Mouse (Mus musculus): ENCODE results near the gene Ap1s1. TPM values are rescaled to one million over a fixed set of nuclear protein-coding genes. Genes with fewer than 3 reads are reported as not detected.

The Ap1s1 gene
- polyA plus RNA-seq (2015; fragmentation: Nextera tagmentation; extraction: Ambion mirVana) = 252 and 272 TPM in 2 replicates

GRCm38 (mm10) chr5:137045402-137046323, at the start of gene Ap1s1:
Ap1s1 (minus strand) TSS chr5:137046135.
- H3K36me3 ChIP-seq (ENCODE audit: control insufficient read depth, insufficient read depth) = peaks cover 12% of the 10 kb centered on the region
- under 1% methylated on average over 47 of the region's 48 CpGs for WGBS

GRCm38 (mm10) chr5:137095135-137095534, 49.2 kb upstream of the Ap1s1 start:
- no peak overlapping the region for H3K4me3 ChIP-seq (replicated peaks; ENCODE audit: low read length)
- ATAC-seq = no peak
- H3K4me2 ChIP-seq (ENCODE audit: low read length) = no peak overlapping the region
- H3K4me1 ChIP-seq (replicated peaks; ENCODE audit: control insufficient read depth, insufficient read depth, low read length) = peaks cover 2% of the 10 kb centered on the region; the same call in 1 of the 2 replicates
- no peak overlapping the region for H3K9ac ChIP-seq (replicated peaks; ENCODE audit: low read depth, low read length)
- no peaks in the 10 kb centered on the region for H3K27me3 ChIP-seq (replicated peaks; ENCODE audit: control insufficient read depth, insufficient read depth, low read length)
- H3K27ac ChIP-seq (ENCODE audit: low read length) = no peak overlapping the region
- H3K36me3 ChIP-seq (ENCODE audit: control insufficient read depth, insufficient read depth) = no peaks in the 10 kb centered on the region
- whole genome bisulfite sequencing = 89% methylated on average over 10 of the region's 10 CpGs
- no peaks in the 10 kb centered on the region for H3K9me3 ChIP-seq (ENCODE audit: control insufficient read depth, low read length)

More at GRCm38 (mm10) chr5:137045402-137046323, at the start of gene Ap1s1:
- Histone ChIP-seq H3K4me3 (replicated peaks; ENCODE audit: low read length) (peak within 1 kb of the TSS; percentile 77), H3K27me3 (replicated peaks; ENCODE audit: control insufficient read depth, insufficient read depth, low read length) (no peaks in the 10 kb centered on the region), H3K9me3 (ENCODE audit: control insufficient read depth, low read length) (no peaks in the 10 kb centered on the region), H3K4me1 (replicated peaks; ENCODE audit: control insufficient read depth, insufficient read depth, low read length) (peaks cover 13% of the 10 kb centered on the region), H3K9ac (replicated peaks; ENCODE audit: low read depth, low read length) (peak within 1 kb of the TSS; percentile 88), H3K27ac (ENCODE audit: low read length) (peak within 1 kb of the TSS; percentile 80), H3K4me2 (ENCODE audit: low read length) (peak within 1 kb of the TSS; percentile 81)
- peak; percentile 93 for ATAC-seq

- Histone ChIP-seq H3K4me3 (replicated peaks; ENCODE audit: low read length) (no peak overlapping the region), H3K4me2 (ENCODE audit: low read length) (no peak overlapping the region), H3K4me1 (replicated peaks; ENCODE audit: control insufficient read depth, insufficient read depth, low read length) (peaks cover 2% of the 10 kb centered on the region; the same call in 1 of the 2 replicates), H3K9ac (replicated peaks; ENCODE audit: low read depth, low read length) (no peak overlapping the region), H3K36me3 (ENCODE audit: control insufficient read depth, insufficient read depth) (no peaks in the 10 kb centered on the region), H3K27ac (ENCODE audit: low read length) (no peak overlapping the region), H3K9me3 (ENCODE audit: control insufficient read depth, low read length) (no peaks in the 10 kb centered on the region), H3K27me3 (replicated peaks; ENCODE audit: control insufficient read depth, insufficient read depth, low read length) (no peaks in the 10 kb centered on the region)
- 85% methylated on average over 9 of the region's 9 CpGs for WGBS
- no peak for ATAC-seq
Observed at GRCm38 (mm10) chr5:137093720-137094119, 47.8 kb upstream of the Ap1s1 start.

GRCm38 (mm10) chr5:137091560-137091959, 45.6 kb upstream of the Ap1s1 start:
- Histone ChIP-seq H3K36me3 (ENCODE audit: control insufficient read depth, insufficient read depth) (no peaks in the 10 kb centered on the region), H3K4me2 (ENCODE audit: low read length) (no peak overlapping the region), H3K27me3 (replicated peaks; ENCODE audit: control insufficient read depth, insufficient read depth, low read length) (no peaks in the 10 kb centered on the region), H3K9me3 (ENCODE audit: control insufficient read depth, low read length) (no peaks in the 10 kb centered on the region), H3K27ac (ENCODE audit: low read length) (no peak overlapping the region), H3K4me1 (replicated peaks; ENCODE audit: control insufficient read depth, insufficient read depth, low read length) (peaks cover 2% of the 10 kb centered on the region; the same call in 1 of the 2 replicates), H3K9ac (replicated peaks; ENCODE audit: low read depth, low read length) (no peak overlapping the region), H3K4me3 (replicated peaks; ENCODE audit: low read length) (no peak overlapping the region)
- WGBS = 66% methylated on average over 6 of the region's 6 CpGs
- no peak for ATAC-seq

- Histone ChIP-seq H3K9ac (replicated peaks; ENCODE audit: low read depth, low read length) (no peak overlapping the region), H3K4me3 (replicated peaks; ENCODE audit: low read length) (no peak overlapping the region), H3K4me1 (replicated peaks; ENCODE audit: control insufficient read depth, insufficient read depth, low read length) (peaks cover 2% of the 10 kb centered on the region; the same call in 1 of the 2 replicates), H3K36me3 (ENCODE audit: control insufficient read depth, insufficient read depth) (no peaks in the 10 kb centered on the region), H3K27ac (ENCODE audit: low read length) (no peak overlapping the region), H3K27me3 (replicated peaks; ENCODE audit: control insufficient read depth, insufficient read depth, low read length) (no peaks in the 10 kb centered on the region), H3K4me2 (ENCODE audit: low read length) (no peak overlapping the region), H3K9me3 (ENCODE audit: control insufficient read depth, low read length) (no peaks in the 10 kb centered on the region)
- 66% methylated on average over 10 of the region's 10 CpGs for WGBS
- no peak for ATAC-seq
Observed at GRCm38 (mm10) chr5:137090870-137091269, 44.9 kb upstream of the Ap1s1 start.

- Histone ChIP-seq H3K9me3 (ENCODE audit: control insufficient read depth, low read length) (no peaks in the 10 kb centered on the region), H3K4me2 (ENCODE audit: low read length) (no peak overlapping the region), H3K4me3 (replicated peaks; ENCODE audit: low read length) (no peak overlapping the region), H3K27ac (ENCODE audit: low read length) (no peak overlapping the region), H3K36me3 (ENCODE audit: control insufficient read depth, insufficient read depth) (no peaks in the 10 kb centered on the region), H3K9ac (replicated peaks; ENCODE audit: low read depth, low read length) (no peak overlapping the region), H3K27me3 (replicated peaks; ENCODE audit: control insufficient read depth, insufficient read depth, low read length) (no peaks in the 10 kb centered on the region), H3K4me1 (replicated peaks; ENCODE audit: control insufficient read depth, insufficient read depth, low read length) (no peaks in the 10 kb centered on the region)
- WGBS = 89% methylated on average over 8 of the region's 8 CpGs
- ATAC-seq = no peak
Observed at GRCm38 (mm10) chr5:137087410-137087809, 41.5 kb upstream of the Ap1s1 start.

- no peak overlapping the region for H3K27ac ChIP-seq (ENCODE audit: low read length)
- no peaks in the 10 kb centered on the region for H3K9me3 ChIP-seq (ENCODE audit: control insufficient read depth, low read length)
- no peaks in the 10 kb centered on the region for H3K4me1 ChIP-seq (replicated peaks; ENCODE audit: control insufficient read depth, insufficient read depth, low read length)
- no peaks in the 10 kb centered on the region for H3K36me3 ChIP-seq (ENCODE audit: control insufficient read depth, insufficient read depth)
- no peak overlapping the region for H3K4me2 ChIP-seq (ENCODE audit: low read length)
- no peaks in the 10 kb centered on the region for H3K27me3 ChIP-seq (replicated peaks; ENCODE audit: control insufficient read depth, insufficient read depth, low read length)
- no peak for ATAC-seq
- H3K4me3 ChIP-seq (replicated peaks; ENCODE audit: low read length) = no peak overlapping the region
- H3K9ac ChIP-seq (replicated peaks; ENCODE audit: low read depth, low read length) = no peak overlapping the region
- 82% methylated on average over 3 of the region's 3 CpGs for WGBS
Observed at GRCm38 (mm10) chr5:137085731-137086130, 39.8 kb upstream of the Ap1s1 start.

GRCm38 (mm10) chr5:137085021-137085420, 39.1 kb upstream of the Ap1s1 start:
- H3K4me1 ChIP-seq (replicated peaks; ENCODE audit: control insufficient read depth, insufficient read depth, low read length) = no peaks in the 10 kb centered on the region
- no peak for ATAC-seq
- no peaks in the 10 kb centered on the region for H3K9me3 ChIP-seq (ENCODE audit: control insufficient read depth, low read length)
- H3K36me3 ChIP-seq (ENCODE audit: control insufficient read depth, insufficient read depth) = no peaks in the 10 kb centered on the region
- 87% methylated on average over 6 of the region's 6 CpGs for WGBS
- no peak overlapping the region for H3K4me3 ChIP-seq (replicated peaks; ENCODE audit: low read length)
- H3K27me3 ChIP-seq (replicated peaks; ENCODE audit: control insufficient read depth, insufficient read depth, low read length) = no peaks in the 10 kb centered on the region
- H3K9ac ChIP-seq (replicated peaks; ENCODE audit: low read depth, low read length) = no peak overlapping the region
- no peak overlapping the region for H3K4me2 ChIP-seq (ENCODE audit: low read length)
- no peak overlapping the region for H3K27ac ChIP-seq (ENCODE audit: low read length)

GRCm38 (mm10) chr5:137083051-137083450, 37.1 kb upstream of the Ap1s1 start:
- Histone ChIP-seq H3K9me3 (ENCODE audit: control insufficient read depth, low read length) (no peaks in the 10 kb centered on the region), H3K4me2 (ENCODE audit: low read length) (no peak overlapping the region), H3K27ac (ENCODE audit: low read length) (no peak overlapping the region), H3K9ac (replicated peaks; ENCODE audit: low read depth, low read length) (no peak overlapping the region), H3K36me3 (ENCODE audit: control insufficient read depth, insufficient read depth) (no peaks in the 10 kb centered on the region), H3K27me3 (replicated peaks; ENCODE audit: control insufficient read depth, insufficient read depth, low read length) (no peaks in the 10 kb centered on the region), H3K4me3 (replicated peaks; ENCODE audit: low read length) (no peak overlapping the region), H3K4me1 (replicated peaks; ENCODE audit: control insufficient read depth, insufficient read depth, low read length) (no peaks in the 10 kb centered on the region)
- WGBS = 82% methylated on average over 4 of the region's 4 CpGs
- ATAC-seq = no peak
